Mouse (Mus musculus) bone marrow, adult 2 months (tissue): ENCODE results near the gene Glb1.

Experiments used
- CTCF ChIP-seq: fragments of 200-500 bp; IDR thresholded peaks from 2 replicates; pipeline ENCODE4 v1.5.1; 2011; ENCODE audit warnings: low read length, control low read depth; ENCODE audit not compliant: control insufficient read depth, insufficient read depth
- POLR2A ChIP-seq: fragments of 200-500 bp; IDR thresholded peaks from 2 replicates; pipeline ENCODE4 v1.6.1; 2011; ENCODE audit warnings: low read depth, mild to moderate bottlenecking, control low read depth, low read length, borderline replicate concordance; ENCODE audit not compliant: control insufficient read depth

DNA sequence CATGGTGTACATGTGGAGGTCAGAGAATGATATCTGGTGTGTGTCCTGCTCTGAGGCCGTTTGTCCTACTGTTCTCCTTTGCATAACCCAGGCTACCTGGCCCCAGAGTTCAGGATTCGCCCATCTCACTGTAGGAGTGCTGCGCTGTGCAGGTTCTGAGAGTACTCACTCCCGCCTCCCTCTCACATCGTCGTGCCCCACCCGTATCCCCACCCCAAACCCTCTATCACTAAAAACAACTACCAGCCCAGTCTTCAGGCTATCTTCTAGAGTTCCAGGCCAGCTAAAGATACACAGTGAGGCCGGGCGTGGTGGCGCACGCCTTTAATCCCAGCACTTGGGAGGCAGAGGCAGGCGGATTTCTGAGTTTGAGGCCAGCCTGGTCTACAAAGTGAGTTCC is 1.2 kb upstream of the Glb1 start:
- TF ChIP-seq CTCF: no peak
- TF ChIP-seq POLR2A: no peak
